Mouse (Mus musculus): ENCODE data around the gene Insl3. TPM values are rescaled to one million over a fixed set of nuclear protein-coding genes. Genes with fewer than 3 reads are reported as not detected.

Insl3 gene
- polyA plus RNA-seq, 1 experiment = 0.13 TPM

DNA sequence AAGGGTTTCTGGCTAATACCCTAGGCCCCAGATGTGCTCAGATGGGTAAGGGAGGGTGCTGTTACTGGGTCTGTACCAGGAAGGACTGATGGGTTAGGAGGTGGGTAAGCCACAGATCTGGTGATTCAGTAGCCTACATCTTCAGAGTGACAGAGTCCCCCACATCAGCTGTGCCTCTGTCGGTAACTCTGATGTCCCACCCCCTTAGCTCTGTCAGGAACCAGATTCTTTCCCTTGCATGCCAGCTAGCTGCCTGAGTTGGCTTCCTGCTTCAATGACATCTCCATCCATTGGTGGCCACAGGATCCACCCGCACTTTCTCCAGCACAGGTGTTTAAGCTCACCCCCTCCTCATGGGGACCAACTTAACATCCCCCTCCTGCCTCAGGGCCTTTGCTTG lies 22.6 kb downstream of the Insl3 start:
- TF ChIP-seq SRF (IDR thresholded peaks at IDR 0.05; ENCODE audit: control insufficient read depth, insufficient read length, low read depth) (no peak), MYOD1 (IDR thresholded peaks at IDR 0.05; ENCODE audit: control insufficient read depth in 1 of 3, insufficient read length in 2 of 3, low read depth in 2 of 3) (no peak), CEBPB (IDR thresholded peaks at IDR 0.05; ENCODE audit: insufficient read depth, poor library complexity, severe bottlenecking) (no peak), TCF3 (IDR thresholded peaks at IDR 0.05; ENCODE audit: insufficient read length, low read depth) (no peak), POLR2A (IDR thresholded peaks at IDR 0.05; ENCODE audit: insufficient read length, low read depth) (no peak), REST (IDR thresholded peaks at IDR 0.05; ENCODE audit: insufficient read depth, insufficient read length) (no peak), POLR2AphosphoS2 (IDR thresholded peaks at IDR 0.05; ENCODE audit: insufficient read length, low read depth) (no peak), MYOG (IDR thresholded peaks at IDR 0.05; ENCODE audit: control insufficient read depth in 1 of 3, insufficient read depth in 1 of 3, insufficient read length in 2 of 3, low read depth in 2 of 3) (no peak), E2F4 (IDR thresholded peaks at IDR 0.05; ENCODE audit: insufficient read depth) (no peak), TCF12 (IDR thresholded peaks at IDR 0.05; ENCODE audit: insufficient read depth, poor library complexity, severe bottlenecking) (no peak), USF1 (IDR thresholded peaks at IDR 0.05; ENCODE audit: low read depth) (no peak), MAX (IDR thresholded peaks at IDR 0.05; ENCODE audit: low read depth) (no peak)
- H3K79me2 ChIP-seq (ENCODE audit: control insufficient read depth, insufficient read depth) = no peaks in the 10 kb centered on the region
- H3K4me3 ChIP-seq = no peak overlapping the region
- no peak overlapping the region for H3ac ChIP-seq (ENCODE audit: control insufficient read depth, insufficient read length)
- no peaks in the 10 kb centered on the region for H3K36me3 ChIP-seq (ENCODE audit: control insufficient read depth, insufficient read depth)
- peaks cover 35% of the 10 kb centered on the region for H3K27me3 ChIP-seq (ENCODE audit: control insufficient read depth, insufficient read depth, insufficient read length)
- no peak overlapping the region for H3K4me2 ChIP-seq (ENCODE audit: low read depth)

- H3ac ChIP-seq (ENCODE audit: control insufficient read depth, insufficient read length) = no peak overlapping the region
- TF ChIP-seq SRF (IDR thresholded peaks at IDR 0.05; ENCODE audit: control insufficient read depth, insufficient read length, low read depth) = no peak
- no peak for TF ChIP-seq CEBPB (IDR thresholded peaks at IDR 0.05; ENCODE audit: insufficient read depth, poor library complexity, severe bottlenecking)
- TF ChIP-seq MAX (IDR thresholded peaks at IDR 0.05; ENCODE audit: low read depth) = no peak
- no peak for TF ChIP-seq MYOG (IDR thresholded peaks at IDR 0.05; ENCODE audit: control insufficient read depth in 1 of 3, insufficient read depth in 1 of 3, insufficient read length in 2 of 3, low read depth in 2 of 3)
- no peak for TF ChIP-seq MYOD1 (IDR thresholded peaks at IDR 0.05; ENCODE audit: control insufficient read depth in 1 of 3, insufficient read length in 2 of 3, low read depth in 2 of 3)
- TF ChIP-seq E2F4 (IDR thresholded peaks at IDR 0.05; ENCODE audit: insufficient read depth) = no peak
- no peak for TF ChIP-seq POLR2AphosphoS2 (IDR thresholded peaks at IDR 0.05; ENCODE audit: insufficient read length, low read depth)
- TF ChIP-seq TCF3 (IDR thresholded peaks at IDR 0.05; ENCODE audit: insufficient read length, low read depth) = no peak
- TF ChIP-seq USF1 (IDR thresholded peaks at IDR 0.05; ENCODE audit: low read depth) = no peak
- no peak for TF ChIP-seq TCF12 (IDR thresholded peaks at IDR 0.05; ENCODE audit: insufficient read depth, poor library complexity, severe bottlenecking)
- TF ChIP-seq POLR2A (IDR thresholded peaks at IDR 0.05; ENCODE audit: insufficient read length, low read depth) = no peak
- TF ChIP-seq REST (IDR thresholded peaks at IDR 0.05; ENCODE audit: insufficient read depth, insufficient read length) = no peak
- H3K79me2 ChIP-seq (ENCODE audit: control insufficient read depth, insufficient read depth) = no peaks in the 10 kb centered on the region
- H3K4me3 ChIP-seq = no peak overlapping the region
- H3K36me3 ChIP-seq (ENCODE audit: control insufficient read depth, insufficient read depth) = no peaks in the 10 kb centered on the region
- H3K4me2 ChIP-seq (ENCODE audit: low read depth) = no peak overlapping the region
- H3K27me3 ChIP-seq (ENCODE audit: control insufficient read depth, insufficient read depth, insufficient read length) = peaks cover 39% of the 10 kb centered on the region
These were observed 26.5 kb downstream of the Insl3 start for GRCm38 (mm10) chr8:71715531-71715930.

DNA sequence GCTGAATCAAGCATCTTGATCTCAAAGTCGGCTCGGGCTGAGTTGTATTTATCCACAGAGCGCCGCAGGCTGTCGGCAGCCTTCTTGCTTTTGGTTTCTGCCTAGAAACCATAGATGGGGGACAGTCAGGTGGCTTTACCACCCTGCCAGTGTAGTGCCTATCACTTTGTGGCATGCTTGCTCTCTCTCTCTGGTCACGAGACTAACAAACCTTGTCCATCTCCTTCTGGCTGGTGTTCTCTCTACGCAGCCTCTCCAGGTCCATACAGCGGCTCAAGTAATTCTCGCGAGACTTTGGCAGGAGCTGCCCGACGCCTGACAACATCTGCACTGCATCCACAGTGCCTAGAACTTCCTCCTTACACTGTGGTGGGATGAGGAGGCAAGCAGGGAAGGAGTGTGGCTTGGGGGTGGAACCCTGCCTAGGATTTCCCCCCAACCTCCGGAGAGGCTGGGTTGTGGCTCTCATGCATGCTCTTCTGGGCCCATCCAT lies 27.6 kb downstream of the Insl3 start:
- Histone ChIP-seq H3ac (ENCODE audit: control insufficient read depth, insufficient read length) (no peak overlapping the region), H3K27me3 (ENCODE audit: control insufficient read depth, insufficient read depth, insufficient read length) (peaks cover 42% of the 10 kb centered on the region), H3K79me2 (ENCODE audit: control insufficient read depth, insufficient read depth) (no peaks in the 10 kb centered on the region), H3K4me2 (ENCODE audit: low read depth) (no peak overlapping the region), H3K36me3 (ENCODE audit: control insufficient read depth, insufficient read depth) (no peaks in the 10 kb centered on the region), H3K4me3 (no peak overlapping the region)
- TF ChIP-seq SRF (IDR thresholded peaks at IDR 0.05; ENCODE audit: control insufficient read depth, insufficient read length, low read depth) (no peak), MYOG (IDR thresholded peaks at IDR 0.05; ENCODE audit: control insufficient read depth in 1 of 3, insufficient read depth in 1 of 3, insufficient read length in 2 of 3, low read depth in 2 of 3) (no peak), E2F4 (IDR thresholded peaks at IDR 0.05; ENCODE audit: insufficient read depth) (no peak), TCF12 (IDR thresholded peaks at IDR 0.05; ENCODE audit: insufficient read depth, poor library complexity, severe bottlenecking) (no peak), POLR2A (IDR thresholded peaks at IDR 0.05; ENCODE audit: insufficient read length, low read depth) (no peak), CEBPB (IDR thresholded peaks at IDR 0.05; ENCODE audit: insufficient read depth, poor library complexity, severe bottlenecking) (no peak), MYOD1 (IDR thresholded peaks at IDR 0.05; ENCODE audit: control insufficient read depth in 1 of 3, insufficient read length in 2 of 3, low read depth in 2 of 3) (no peak), MAX (IDR thresholded peaks at IDR 0.05; ENCODE audit: low read depth) (no peak), USF1 (IDR thresholded peaks at IDR 0.05; ENCODE audit: low read depth) (no peak)

GRCm38 (mm10) chr8:71717096-71717495 lies 28.1 kb downstream of the Insl3 start:
- H3K27me3 ChIP-seq (ENCODE audit: control insufficient read depth, insufficient read depth, insufficient read length) = peaks cover 43% of the 10 kb centered on the region
- H3K79me2 ChIP-seq (ENCODE audit: control insufficient read depth, insufficient read depth) = no peaks in the 10 kb centered on the region
- no peak for TF ChIP-seq MAX (IDR thresholded peaks at IDR 0.05; ENCODE audit: low read depth)
- no peak for TF ChIP-seq REST (IDR thresholded peaks at IDR 0.05; ENCODE audit: insufficient read depth, insufficient read length)
- TF ChIP-seq TCF12 (IDR thresholded peaks at IDR 0.05; ENCODE audit: insufficient read depth, poor library complexity, severe bottlenecking) = no peak
- no peak for TF ChIP-seq USF1 (IDR thresholded peaks at IDR 0.05; ENCODE audit: low read depth)
- no peak for TF ChIP-seq POLR2A (IDR thresholded peaks at IDR 0.05; ENCODE audit: insufficient read length, low read depth)
- no peak for TF ChIP-seq SRF (IDR thresholded peaks at IDR 0.05; ENCODE audit: control insufficient read depth, insufficient read length, low read depth)
- no peak for TF ChIP-seq E2F4 (IDR thresholded peaks at IDR 0.05; ENCODE audit: insufficient read depth)
- no peak for TF ChIP-seq MYOG (IDR thresholded peaks at IDR 0.05; ENCODE audit: control insufficient read depth in 1 of 3, insufficient read depth in 1 of 3, insufficient read length in 2 of 3, low read depth in 2 of 3)
- TF ChIP-seq MYOD1 (IDR thresholded peaks at IDR 0.05; ENCODE audit: control insufficient read depth in 1 of 3, insufficient read length in 2 of 3, low read depth in 2 of 3) = no peak
- TF ChIP-seq POLR2AphosphoS2 (IDR thresholded peaks at IDR 0.05; ENCODE audit: insufficient read length, low read depth) = no peak
- TF ChIP-seq CEBPB (IDR thresholded peaks at IDR 0.05; ENCODE audit: insufficient read depth, poor library complexity, severe bottlenecking) = no peak
- no peak for TF ChIP-seq TCF3 (IDR thresholded peaks at IDR 0.05; ENCODE audit: insufficient read length, low read depth)
- H3K4me3 ChIP-seq = no peak overlapping the region
- no peak overlapping the region for H3ac ChIP-seq (ENCODE audit: control insufficient read depth, insufficient read length)
- no peak overlapping the region for H3K4me2 ChIP-seq (ENCODE audit: low read depth)
- H3K36me3 ChIP-seq (ENCODE audit: control insufficient read depth, insufficient read depth) = no peaks in the 10 kb centered on the region

Measured in myocyte (in vitro differentiated cells).